Mouse (Mus musculus): Measurements from ENCODE around the gene Asic1.
A peak's percentile ranks its signal among the peaks of the same experiment; 100 is the strongest.
"Not testable (repeated sequence)": the region's sequence is repeated elsewhere in the genome, so short reads cannot be mapped to it uniquely, and the experiment has no call there.

Asic1 gene

GRCm38 (mm10) chr15:99663964-99664599 lies 6.1 kb upstream of the Asic1 start:
- DNase-seq (ENCODE audit: low spot score) = no peak

- DNase-seq (ENCODE audit: low spot score) = peak; percentile 38
These were observed 5.3 kb upstream of the Asic1 start for GRCm38 (mm10) chr15:99664600-99665451.

GRCm38 (mm10) chr15:99667544-99667943 lies 2.6 kb upstream of the Asic1 start:
- no peak for DNase-seq (ENCODE audit: low spot score)

GRCm38 (mm10) chr15:99668881-99669280 lies 1.3 kb upstream of the Asic1 start:
- peak; percentile 73 for DNase-seq (ENCODE audit: low spot score)

GRCm38 (mm10) chr15:99669392-99669791 lies 776 bp upstream of the Asic1 start:
- DNase-seq (ENCODE audit: low spot score) = no peak

- DNase-seq (ENCODE audit: low spot score) = no peak
These were observed 949 bp downstream of the Asic1 start for GRCm38 (mm10) chr15:99670964-99671670.

GRCm38 (mm10) chr15:99671783-99672182 lies 1.6 kb downstream of the Asic1 start:
- DNase-seq (ENCODE audit: low spot score) = no peak

- no peak for DNase-seq (ENCODE audit: low spot score)
These were observed 4.7 kb downstream of the Asic1 start for GRCm38 (mm10) chr15:99674866-99675265.

GRCm38 (mm10) chr15:99677089-99677488 lies 6.9 kb downstream of the Asic1 start:
- no peak for DNase-seq (ENCODE audit: low spot score)

- DNase-seq (ENCODE audit: low spot score) = no peak
These were observed 8.1 kb downstream of the Asic1 start for GRCm38 (mm10) chr15:99678063-99678800.

GRCm38 (mm10) chr15:99679008-99679407 lies 8.8 kb downstream of the Asic1 start:
- DNase-seq (ENCODE audit: low spot score) = no peak

GRCm38 (mm10) chr15:99682880-99683279 lies 12.7 kb downstream of the Asic1 start:
- no peak for DNase-seq (ENCODE audit: low spot score)

- DNase-seq (ENCODE audit: low spot score) = no peak
These were observed 14.0 kb downstream of the Asic1 start for GRCm38 (mm10) chr15:99684156-99684555.

- DNase-seq (ENCODE audit: low spot score) = no peak
These were observed 18.5 kb downstream of the Asic1 start for GRCm38 (mm10) chr15:99688712-99689111.

GRCm38 (mm10) chr15:99690924-99691323 lies 20.8 kb downstream of the Asic1 start:
- DNase-seq (ENCODE audit: low spot score) = no peak

GRCm38 (mm10) chr15:99691976-99692375 lies 21.8 kb downstream of the Asic1 start:
- no peak for DNase-seq (ENCODE audit: low spot score)

GRCm38 (mm10) chr15:99697309-99697708 lies 27.1 kb downstream of the Asic1 start:
- DNase-seq (ENCODE audit: low spot score) = no peak

GRCm38 (mm10) chr15:99698533-99699085 lies 28.4 kb downstream of the Asic1 start:
- DNase-seq (ENCODE audit: low spot score) = no peak

- DNase-seq (ENCODE audit: low spot score) = no peak
These were observed 29.5 kb downstream of the Asic1 start for GRCm38 (mm10) chr15:99699715-99700114.

- no peak for DNase-seq (ENCODE audit: low spot score)
These were observed 30.3 kb downstream of the Asic1 start for GRCm38 (mm10) chr15:99700219-99701106.

- DNase-seq (ENCODE audit: low spot score) = not testable (repeated sequence)
These were observed 31.5 kb downstream of the Asic1 start for GRCm38 (mm10) chr15:99701640-99701998.
